Mouse (Mus musculus) neural tube, embryonic 10.5 days (tissue): ENCODE data around the gene Dnaja4.

Source experiments
- DNase-seq: peaks from one replicate; pipeline ENCODE4 v3.0.0-alpha.2; 2017; ENCODE audit warnings: low spot score; ENCODE audit errors: extremely low spot score

The Dnaja4 gene

GRCm38 (mm10) chr9:54699345-54700173, 886 bp downstream of the Dnaja4 start:
- peak; percentile 70 for DNase-seq

- no peak for DNase-seq
Observed at GRCm38 (mm10) chr9:54700174-54700475, 1.5 kb downstream of the Dnaja4 start.

GRCm38 (mm10) chr9:54700746-54701145, 2.1 kb downstream of the Dnaja4 start:
- DNase-seq: no peak

GRCm38 (mm10) chr9:54702581-54702980, 3.9 kb downstream of the Dnaja4 start:
- no peak for DNase-seq

- DNase-seq: no peak
Observed at GRCm38 (mm10) chr9:54704361-54704760, 5.7 kb downstream of the Dnaja4 start.

GRCm38 (mm10) chr9:54705561-54705960, 6.9 kb downstream of the Dnaja4 start:
- DNase-seq: no peak

- no peak for DNase-seq
Observed at GRCm38 (mm10) chr9:54707288-54707999, 8.8 kb downstream of the Dnaja4 start.

GRCm38 (mm10) chr9:54708085-54708484, 9.4 kb downstream of the Dnaja4 start:
- DNase-seq: no peak

GRCm38 (mm10) chr9:54715776-54716175, 17.1 kb downstream of the Dnaja4 start:
- no peak for DNase-seq

GRCm38 (mm10) chr9:54717527-54717926, 18.9 kb downstream of the Dnaja4 start:
- no peak for DNase-seq

- no peak for DNase-seq
Observed at GRCm38 (mm10) chr9:54722156-54722555, 23.5 kb downstream of the Dnaja4 start.

GRCm38 (mm10) chr9:54722596-54722995, 23.9 kb downstream of the Dnaja4 start:
- no peak for DNase-seq

GRCm38 (mm10) chr9:54726315-54726714, 27.6 kb downstream of the Dnaja4 start:
- DNase-seq: no peak

- DNase-seq: no peak
Observed at GRCm38 (mm10) chr9:54732122-54732521, 33.4 kb downstream of the Dnaja4 start.

- DNase-seq: peak; percentile 98
Observed at GRCm38 (mm10) chr9:54733921-54734638, 35.4 kb downstream of the Dnaja4 start, which contains the start of gene Wdr61. Gene Wdr61 (minus strand): TSS chr9:54734519.

- DNase-seq: no peak
Observed at GRCm38 (mm10) chr9:54734639-54735252, 36.1 kb downstream of the Dnaja4 start.

- peak; percentile 79 for DNase-seq
Observed at GRCm38 (mm10) chr9:54736284-54736701, 37.6 kb downstream of the Dnaja4 start.

GRCm38 (mm10) chr9:54738376-54738775, 39.7 kb downstream of the Dnaja4 start:
- peak; percentile 64 for DNase-seq

GRCm38 (mm10) chr9:54743891-54744290, 45.2 kb downstream of the Dnaja4 start:
- no peak for DNase-seq

GRCm38 (mm10) chr9:54745740-54746370, 47.2 kb downstream of the Dnaja4 start:
- peak; percentile 81 for DNase-seq
